Mouse (Mus musculus) thymus, adult 2 months (tissue): ENCODE measurements at regions not wholly inside any gene's neighbourhood (a gene's known extent, or its start where the extent isn't known, plus 50 kb on each side); places are given as distances from the start of the nearest gene placed in this dataset.

Source experiments
- CTCF ChIP-seq: fragments of 200-500 bp; IDR thresholded peaks from 2 replicates; pipeline ENCODE4 v1.5.1; 2012; ENCODE audit warnings: mild to moderate bottlenecking, control low read depth, low read length, moderate library complexity, borderline replicate concordance; ENCODE audit not compliant: control insufficient read depth, poor library complexity, insufficient read depth; ENCODE audit errors: extremely low read depth
- POLR2A ChIP-seq: fragments of 200-500 bp; IDR thresholded peaks from 2 replicates; pipeline ENCODE4 v1.6.1; 2012; ENCODE audit warnings: mild to moderate bottlenecking, low read length, control low read depth, moderate library complexity; ENCODE audit not compliant: control insufficient read depth, poor library complexity, insufficient read depth; ENCODE audit errors: extremely low read depth

GRCm38 (mm10) chr4:7970272-7970671, 268.6 kb downstream of the Car8 start:
- TF ChIP-seq CTCF (no peak), POLR2A (no peak)
